Mouse (Mus musculus) heart, adult 11 months (tissue): ENCODE results near the gene Micu1.
"Not testable (repeated sequence)": the region's sequence is repeated elsewhere in the genome, so short reads cannot be mapped to it uniquely, and the experiment has no call there.

ENCODE experiments used
- DNase-seq: peaks from one replicate; pipeline ENCODE4 v3.0.0; 2022

Gene Micu1

DNA sequence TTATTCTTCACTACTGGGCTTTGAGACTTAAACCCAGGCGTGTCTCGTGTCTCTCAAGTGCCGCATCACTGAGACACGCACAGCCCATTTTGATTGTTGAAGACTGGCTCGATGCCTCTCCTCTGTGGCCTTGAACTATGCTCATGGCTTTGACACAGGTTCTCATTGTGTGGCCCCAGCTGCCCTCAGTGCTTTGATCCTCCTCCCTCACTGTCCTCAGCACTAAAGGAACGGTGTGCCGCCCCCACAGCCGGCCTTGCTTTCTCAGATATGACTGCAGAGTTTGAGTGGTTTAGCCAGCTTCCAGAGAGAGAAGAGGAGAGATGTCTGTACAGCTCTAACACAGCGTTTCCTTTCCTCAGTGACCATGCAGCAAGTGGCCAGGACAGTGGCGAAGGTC is 158.9 kb downstream of the Micu1 start:
- no peak for DNase-seq

DNA sequence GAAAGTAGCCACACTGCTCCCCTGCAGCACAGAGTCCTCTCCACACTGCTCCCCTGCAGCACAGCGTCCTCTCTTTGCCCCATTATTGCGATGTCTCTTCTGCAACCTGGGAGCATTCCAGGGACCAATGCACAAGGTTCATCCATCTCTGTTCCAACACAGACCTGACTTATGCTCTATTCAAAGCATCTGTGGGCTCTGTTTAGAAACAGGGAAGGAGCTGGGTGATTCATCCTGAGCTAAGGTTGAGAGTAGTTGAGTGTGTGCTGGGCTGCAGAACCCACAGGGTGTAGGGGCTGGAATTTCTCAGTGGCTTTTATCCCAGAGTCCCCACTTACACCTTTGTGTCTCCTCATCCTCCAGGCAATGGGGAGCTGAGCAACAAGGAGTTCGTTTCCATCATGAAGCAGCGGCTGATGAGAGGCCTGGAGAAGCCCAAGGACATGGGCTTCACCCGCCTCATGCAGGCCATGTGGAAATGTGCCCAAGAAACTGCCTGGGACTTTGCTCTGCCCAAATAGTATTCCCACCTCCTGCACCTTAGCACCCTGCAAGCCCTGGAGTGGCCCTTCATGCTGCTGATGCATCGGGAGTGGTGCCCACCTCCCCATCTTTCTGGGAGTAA is 160.7 kb downstream of the Micu1 start:
- DNase-seq: no peak

GRCm38 (mm10) chr10:59863620-59864019 is 161.3 kb downstream of the Micu1 start:
- DNase-seq: no peak

- DNase-seq: no peak
Observed at GRCm38 (mm10) chr10:59864232-59864875, 162.1 kb downstream of the Micu1 start.

GRCm38 (mm10) chr10:59864884-59865726 is 162.8 kb downstream of the Micu1 start:
- DNase-seq: peak; percentile 96

DNA sequence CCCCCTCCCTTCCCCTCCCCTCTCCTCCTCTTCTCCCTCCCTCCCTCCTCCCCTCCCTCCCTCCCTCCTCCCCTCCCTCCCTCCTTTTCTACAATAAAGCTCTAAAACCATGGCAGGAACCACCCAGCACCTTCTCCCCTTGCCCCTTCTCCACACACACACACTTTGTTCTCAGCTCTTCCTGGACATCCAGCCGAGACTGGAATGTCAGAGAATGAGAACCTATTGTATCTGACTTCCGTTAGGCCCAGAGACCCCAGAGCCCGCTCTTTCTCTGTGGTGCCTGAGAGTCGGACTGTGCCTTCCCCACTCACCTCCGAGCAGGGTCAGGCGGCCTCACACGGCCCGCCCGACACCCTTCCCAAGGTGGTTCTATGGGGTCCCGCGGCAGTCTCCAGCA is 166.0 kb downstream of the Micu1 start:
- DNase-seq: no peak

DNA sequence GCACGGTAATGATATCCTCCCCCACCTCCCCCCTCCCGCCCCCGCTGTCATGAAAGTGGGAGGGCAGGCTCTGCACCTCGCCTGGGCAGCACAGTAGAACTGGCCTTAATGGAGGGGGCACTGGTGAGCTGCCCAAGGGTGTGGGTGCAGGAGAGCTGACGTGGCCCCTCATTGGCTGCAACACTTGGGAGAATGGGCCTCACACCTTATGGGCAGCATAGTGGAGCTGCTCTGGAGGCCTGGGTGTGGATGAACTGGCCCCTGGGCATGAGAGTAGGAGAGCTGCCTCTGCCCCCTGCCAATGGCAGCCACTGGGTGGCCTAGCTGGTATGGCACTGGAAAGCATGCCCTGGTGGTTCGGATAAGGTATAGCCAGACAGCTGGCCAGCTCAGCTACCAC is 167.8 kb downstream of the Micu1 start:
- peak; percentile 89 for DNase-seq

DNA sequence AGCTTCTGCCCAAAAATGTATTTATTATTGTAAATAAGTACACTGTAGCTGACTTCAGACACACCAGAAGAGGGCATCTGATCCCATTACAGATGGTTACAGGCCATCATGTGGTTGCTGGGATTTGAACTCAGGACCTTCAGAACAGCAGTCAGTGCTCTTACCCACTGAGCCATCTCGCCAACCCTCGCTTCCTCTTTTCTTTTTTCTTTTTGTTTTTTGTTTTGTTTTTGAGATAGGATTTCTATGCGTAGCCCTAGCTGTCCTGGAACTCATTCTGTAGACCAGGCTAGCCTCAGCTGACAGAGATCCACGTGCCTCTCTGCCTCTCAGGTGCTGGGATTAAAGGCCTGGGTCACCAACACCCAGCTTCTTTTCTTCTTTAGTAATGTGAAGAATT is 170.4 kb downstream of the Micu1 start:
- DNase-seq: not testable (repeated sequence)

DNA sequence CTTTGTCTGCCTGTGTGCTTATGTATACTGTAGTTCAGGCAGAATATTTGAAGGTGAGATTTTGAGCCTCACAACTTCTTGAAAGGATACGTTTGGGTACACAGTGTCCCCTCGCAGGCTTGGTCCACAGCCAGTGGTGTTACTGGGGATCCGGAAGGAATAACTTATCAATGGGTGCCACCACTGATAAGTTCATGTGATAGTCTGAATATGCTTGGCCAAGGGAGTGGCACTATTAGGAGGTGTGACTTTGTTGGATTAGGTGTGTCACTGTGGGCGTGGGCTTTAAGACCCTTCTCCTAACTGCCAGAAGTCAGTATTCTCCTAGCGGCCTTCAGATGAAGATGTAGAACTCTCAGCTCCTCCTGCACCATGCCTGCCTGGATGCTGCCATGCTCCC is 170.9 kb downstream of the Micu1 start:
- no peak for DNase-seq

- DNase-seq: no peak
Observed at GRCm38 (mm10) chr10:59873613-59874012, 171.3 kb downstream of the Micu1 start.

GRCm38 (mm10) chr10:59875396-59875795 is 173.1 kb downstream of the Micu1 start:
- DNase-seq: no peak

- not testable (repeated sequence) for DNase-seq
Observed at GRCm38 (mm10) chr10:59876698-59877097, 174.4 kb downstream of the Micu1 start.

GRCm38 (mm10) chr10:59877421-59878117 is 175.3 kb downstream of the Micu1 start:
- no peak for DNase-seq

GRCm38 (mm10) chr10:59878823-59879222 is 176.5 kb downstream of the Micu1 start:
- peak; percentile 95 for DNase-seq

DNA sequence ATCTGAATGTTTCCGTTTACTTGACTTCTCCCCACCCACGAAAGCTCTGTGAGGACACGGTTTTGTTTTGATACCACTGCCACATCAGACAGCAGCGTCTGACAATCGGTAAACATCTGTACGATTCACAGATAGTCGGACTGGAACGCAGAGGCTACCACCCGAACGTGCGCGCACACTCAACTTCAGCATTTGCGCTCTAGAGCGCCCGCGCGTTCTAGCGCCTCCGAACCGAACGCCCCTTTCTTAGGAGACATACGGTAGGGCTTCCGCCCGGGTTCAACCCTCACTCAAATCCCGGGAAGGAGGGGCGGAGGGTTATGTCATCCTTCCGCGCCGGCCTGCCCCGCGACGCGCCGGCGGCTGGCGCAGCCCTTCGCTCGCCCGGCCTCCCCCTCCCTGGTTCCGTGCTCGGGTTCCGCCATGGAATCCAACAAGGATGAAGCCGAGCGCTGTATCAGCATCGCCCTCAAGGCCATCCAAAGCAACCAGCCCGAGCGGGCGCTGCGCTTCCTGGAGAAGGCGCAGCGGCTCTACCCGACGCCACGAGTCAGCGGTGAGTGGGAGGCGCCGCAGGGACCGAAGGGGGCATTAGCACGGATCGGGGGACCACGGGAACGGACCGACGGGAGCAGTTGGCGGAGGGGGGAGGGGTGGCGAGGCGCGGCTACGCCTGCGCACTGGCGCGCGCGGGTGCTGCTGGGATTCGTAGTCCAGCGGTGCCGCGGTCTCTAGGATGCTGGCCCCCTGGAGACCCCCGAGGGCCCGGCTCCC is 177.2 kb downstream of the Micu1 start, which contains the start of gene Dnajb12:
Dnajb12 (plus strand) TSS at position 302 of the 774 bp plus-strand sequence.
- peak; percentile 99 for DNase-seq

DNA sequence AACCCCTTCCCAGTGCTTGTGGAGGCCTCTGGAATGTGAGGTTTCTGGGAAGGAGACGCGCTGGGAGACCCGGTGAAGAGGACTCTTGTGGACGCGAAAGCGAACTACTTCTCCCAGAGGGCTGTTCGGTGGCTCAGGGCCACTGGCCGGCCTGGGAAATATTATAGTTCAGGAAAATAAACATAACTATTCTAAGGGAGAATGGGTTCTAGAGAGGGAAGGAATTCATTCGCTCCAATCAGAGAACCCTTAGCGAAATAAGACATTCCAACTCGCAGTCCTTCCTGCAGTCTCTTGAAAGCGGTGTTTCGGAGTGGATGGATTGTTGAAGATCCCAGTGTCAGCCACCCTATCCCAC is 177.7 kb downstream of the Micu1 start:
- no peak for DNase-seq

DNA sequence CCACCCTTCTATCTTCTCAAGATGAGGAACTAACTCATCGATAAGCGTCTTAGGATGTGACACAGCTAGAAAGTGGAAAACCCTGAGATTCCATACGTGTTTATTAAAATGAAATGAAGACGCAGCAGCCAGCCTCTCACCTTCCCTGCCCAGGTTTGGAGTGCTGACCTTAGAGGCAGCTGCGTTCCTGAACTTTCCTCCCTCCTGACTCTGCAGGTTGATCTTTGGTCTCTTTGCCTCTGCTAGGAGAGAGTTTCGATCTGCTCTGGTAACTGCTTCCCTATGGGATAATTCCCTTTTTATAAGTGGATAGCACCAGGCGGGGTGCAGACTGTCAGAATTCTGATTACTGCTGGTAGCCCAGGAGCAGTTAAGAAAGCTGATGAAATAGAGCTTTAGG is 178.6 kb downstream of the Micu1 start:
- DNase-seq: no peak

- no peak for DNase-seq
Observed at GRCm38 (mm10) chr10:59884327-59885173, 182.3 kb downstream of the Micu1 start.

- peak; percentile 93 for DNase-seq
Observed at GRCm38 (mm10) chr10:59885174-59886080, 183.2 kb downstream of the Micu1 start.

DNA sequence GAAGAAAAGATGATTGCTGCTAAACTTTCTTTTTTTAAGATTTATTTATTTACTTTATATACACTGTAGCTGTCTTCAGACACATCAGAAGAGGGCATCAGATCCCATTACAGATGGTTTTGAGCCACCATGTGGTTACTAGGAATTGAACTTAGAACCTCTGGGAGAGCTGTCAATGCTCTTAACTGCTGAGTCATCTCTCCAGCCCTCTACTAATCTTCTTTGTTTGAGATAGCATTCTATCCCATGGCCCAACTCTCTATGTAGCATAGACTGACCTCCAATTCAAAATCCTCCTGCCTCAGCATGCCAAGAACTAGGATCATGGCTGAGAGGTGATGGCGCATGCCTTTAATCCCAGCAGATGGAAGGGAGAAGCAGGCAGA is 183.8 kb downstream of the Micu1 start:
- no peak for DNase-seq
